Mouse (Mus musculus) neural tube, embryonic 13.5 days (tissue): ENCODE data around the gene Enpp4. TPM values are rescaled to one million over a fixed set of nuclear protein-coding genes. Genes with fewer than 3 reads are reported as not detected.

Source experiments
- ATAC-seq: fragments of 200-750 bp; cut with Nextera tagmentation; 2 replicates; pipeline ENCODE4 v1.8.0; 2017; ENCODE audit warnings: low read depth, mild to moderate bottlenecking, moderate TSS enrichment, moderate library complexity
- H3K27ac ChIP-seq: fragments of 300-500 bp; sonication (generic); replicated peaks from 2 replicates; pipeline ENCODE4 v1.5.1; 2015; ENCODE audit warnings: moderate library complexity, mild to moderate bottlenecking, inconsistent platforms
- H3K27me3 ChIP-seq: fragments of 300-500 bp; sonication (generic); 2 replicates; pipeline ENCODE4 v1.6.1; 2015; ENCODE audit warnings: mild to moderate bottlenecking, inconsistent platforms
- H3K36me3 ChIP-seq: fragments of 300-500 bp; sonication (generic); 2 replicates; pipeline ENCODE4 v1.6.1; 2015; ENCODE audit warnings: mild to moderate bottlenecking, inconsistent platforms
- H3K4me1 ChIP-seq: fragments of 300-500 bp; sonication (generic); replicated peaks from 2 replicates; pipeline ENCODE4 v1.6.1; 2015; ENCODE audit warnings: inconsistent platforms
- H3K4me2 ChIP-seq: fragments of 300-500 bp; sonication (generic); 2 replicates; pipeline ENCODE4 v1.6.1; 2015; ENCODE audit warnings: inconsistent platforms, mild to moderate bottlenecking, moderate library complexity
- H3K4me3 ChIP-seq: fragments of 300-500 bp; sonication (generic); 2 replicates; pipeline ENCODE4 v1.5.1; 2015; ENCODE audit warnings: mild to moderate bottlenecking, inconsistent platforms
- H3K9ac ChIP-seq: fragments of 300-500 bp; sonication (generic); 2 replicates; pipeline ENCODE4 v1.6.1; 2015; ENCODE audit warnings: moderate library complexity, mild to moderate bottlenecking, inconsistent platforms
- H3K9me3 ChIP-seq: fragments of 300-500 bp; sonication (generic); 2 replicates; pipeline ENCODE4 v1.6.1; 2016; ENCODE audit warnings: inconsistent platforms
- WGBS: fragments of 180-500 bp; shearing (Covaris S2); methylation state at CpG from one replicate; pipeline ENCODE4 v1.1.7; 2015; 5-methylcytosine and 5-hydroxymethylcytosine counted together
- polyA plus RNA-seq: library from polyadenylated mRNA; unstranded; fragments of >200 nt; fragmentation: Nextera tagmentation; extraction: Ambion mirVana; gene quantifications from 2 replicates; pipeline ENCODE4 v1.2.1, GENCODE M21; 2015

Enpp4 gene
- polyA plus RNA-seq, 1 experiment from 2014 or later = 5.7 TPM

- H3K4me3 ChIP-seq = no peak overlapping the region
- 89% methylated on average over 13 of the region's 13 CpGs for WGBS
Observed at GRCm38 (mm10) chr17:44129092-44129750, 23.6 kb upstream of the Enpp4 start.

GRCm38 (mm10) chr17:44121366-44122100 lies 15.9 kb upstream of the Enpp4 start:
- no peak for ATAC-seq
- H3K4me1 ChIP-seq = no peaks in the 10 kb centered on the region
- H3K27me3 ChIP-seq = no peaks in the 10 kb centered on the region
- H3K27ac ChIP-seq = no peak overlapping the region
- no peak overlapping the region for H3K4me3 ChIP-seq
- H3K9me3 ChIP-seq = no peaks in the 10 kb centered on the region
- H3K9ac ChIP-seq = no peak overlapping the region
- H3K4me2 ChIP-seq = no peak overlapping the region
- WGBS = 80% methylated on average over 12 of the region's 12 CpGs
- no peaks in the 10 kb centered on the region for H3K36me3 ChIP-seq

More at GRCm38 (mm10) chr17:44129092-44129750, 23.6 kb upstream of the Enpp4 start:
- Histone ChIP-seq H3K36me3 (no peaks in the 10 kb centered on the region), H3K27ac (no peak overlapping the region), H3K4me2 (no peak overlapping the region), H3K4me1 (no peaks in the 10 kb centered on the region), H3K9ac (no peak overlapping the region), H3K9me3 (no peaks in the 10 kb centered on the region), H3K27me3 (no peaks in the 10 kb centered on the region)
- ATAC-seq = no peak

- WGBS = 83% methylated on average over 4 of the region's 4 CpGs
- Histone ChIP-seq H3K4me3 (no peak overlapping the region), H3K36me3 (no peaks in the 10 kb centered on the region), H3K4me1 (no peaks in the 10 kb centered on the region), H3K9me3 (no peaks in the 10 kb centered on the region), H3K27ac (no peak overlapping the region), H3K9ac (no peak overlapping the region), H3K4me2 (no peak overlapping the region), H3K27me3 (no peaks in the 10 kb centered on the region)
- ATAC-seq = no peak
Observed at GRCm38 (mm10) chr17:44118231-44118630, 12.6 kb upstream of the Enpp4 start.

GRCm38 (mm10) chr17:44117721-44118120 lies 12.1 kb upstream of the Enpp4 start:
- no peak for ATAC-seq
- Histone ChIP-seq H3K4me2 (no peak overlapping the region), H3K36me3 (no peaks in the 10 kb centered on the region), H3K27ac (no peak overlapping the region), H3K27me3 (no peaks in the 10 kb centered on the region), H3K4me3 (no peak overlapping the region), H3K9ac (no peak overlapping the region), H3K4me1 (no peaks in the 10 kb centered on the region), H3K9me3 (no peaks in the 10 kb centered on the region)
- 78% methylated on average over 2 of the region's 2 CpGs for WGBS

GRCm38 (mm10) chr17:44116584-44116983 lies 11.0 kb upstream of the Enpp4 start:
- Histone ChIP-seq H3K9me3 (no peaks in the 10 kb centered on the region), H3K4me1 (no peaks in the 10 kb centered on the region), H3K27ac (no peak overlapping the region), H3K36me3 (no peaks in the 10 kb centered on the region), H3K9ac (no peak overlapping the region), H3K27me3 (no peaks in the 10 kb centered on the region), H3K4me2 (no peak overlapping the region), H3K4me3 (no peak overlapping the region)
- WGBS = 87% methylated on average over 2 of the region's 2 CpGs
- ATAC-seq = no peak

GRCm38 (mm10) chr17:44108331-44108730 lies 2.7 kb upstream of the Enpp4 start:
- no peak overlapping the region for H3K9ac ChIP-seq
- H3K4me1 ChIP-seq = peaks cover 9% of the 10 kb centered on the region
- ATAC-seq = no peak
- 72% methylated on average over 3 of the region's 3 CpGs for whole genome bisulfite sequencing
- no peaks in the 10 kb centered on the region for H3K36me3 ChIP-seq
- no peaks in the 10 kb centered on the region for H3K9me3 ChIP-seq
- H3K27ac ChIP-seq = no peak overlapping the region
- H3K27me3 ChIP-seq = no peaks in the 10 kb centered on the region; the same call in 1 of the 2 replicates
- no peak overlapping the region for H3K4me2 ChIP-seq
- no peak overlapping the region for H3K4me3 ChIP-seq

GRCm38 (mm10) chr17:44101961-44102360 lies 3.6 kb downstream of the Enpp4 start:
- H3K9ac ChIP-seq = no peak overlapping the region
- H3K4me1 ChIP-seq = peaks cover 9% of the 10 kb centered on the region
- no peaks in the 10 kb centered on the region; the same call in 1 of the 2 replicates for H3K27me3 ChIP-seq
- H3K4me2 ChIP-seq = no peak overlapping the region
- H3K27ac ChIP-seq = no peak overlapping the region
- no peak overlapping the region for H3K4me3 ChIP-seq
- no peaks in the 10 kb centered on the region for H3K9me3 ChIP-seq
- WGBS = 91% methylated on average over 10 of the region's 10 CpGs
- H3K36me3 ChIP-seq = no peaks in the 10 kb centered on the region
- ATAC-seq = no peak

GRCm38 (mm10) chr17:44100906-44101305 lies 4.7 kb downstream of the Enpp4 start:
- Histone ChIP-seq H3K9ac (no peak overlapping the region), H3K4me3 (no peak overlapping the region), H3K9me3 (no peaks in the 10 kb centered on the region), H3K27ac (no peak overlapping the region), H3K4me1 (peaks cover 9% of the 10 kb centered on the region), H3K27me3 (no peaks in the 10 kb centered on the region; the same call in 1 of the 2 replicates), H3K36me3 (no peaks in the 10 kb centered on the region), H3K4me2 (no peak overlapping the region)
- 82% methylated on average over 9 of the region's 9 CpGs for WGBS
- ATAC-seq = no peak

- Histone ChIP-seq H3K4me3 (no peak overlapping the region), H3K4me1 (peaks cover 9% of the 10 kb centered on the region), H3K27ac (no peak overlapping the region), H3K9me3 (no peaks in the 10 kb centered on the region), H3K9ac (no peak overlapping the region), H3K36me3 (no peaks in the 10 kb centered on the region), H3K4me2 (no peak overlapping the region), H3K27me3 (no peaks in the 10 kb centered on the region; the same call in 1 of the 2 replicates)
- WGBS = 77% methylated on average over 4 of the region's 4 CpGs
- no peak for ATAC-seq
Observed at GRCm38 (mm10) chr17:44100486-44100885, 5.1 kb downstream of the Enpp4 start.

GRCm38 (mm10) chr17:44091512-44091911 lies 14.1 kb downstream of the Enpp4 start:
- 36% methylated on average over 2 of the region's 2 CpGs for WGBS
- no peak overlapping the region for H3K4me2 ChIP-seq

GRCm38 (mm10) chr17:44090916-44091315 lies 14.7 kb downstream of the Enpp4 start:
- Histone ChIP-seq H3K4me1 (no peaks in the 10 kb centered on the region), H3K9me3 (no peaks in the 10 kb centered on the region), H3K27ac (no peak overlapping the region), H3K4me2 (no peak overlapping the region), H3K9ac (no peak overlapping the region), H3K27me3 (no peaks in the 10 kb centered on the region), H3K36me3 (peaks cover 17% of the 10 kb centered on the region; the same call in 1 of the 2 replicates), H3K4me3 (no peak overlapping the region)
- ATAC-seq = no peak
- WGBS = 73% methylated on average over 2 of the region's 2 CpGs

More at GRCm38 (mm10) chr17:44091512-44091911, 14.1 kb downstream of the Enpp4 start:
- no peak for ATAC-seq
- Histone ChIP-seq H3K27ac (no peak overlapping the region), H3K36me3 (peaks cover 14% of the 10 kb centered on the region; the same call in 1 of the 2 replicates), H3K4me1 (no peaks in the 10 kb centered on the region), H3K9me3 (no peaks in the 10 kb centered on the region), H3K9ac (no peak overlapping the region), H3K27me3 (no peaks in the 10 kb centered on the region), H3K4me3 (no peak overlapping the region)

- H3K27ac ChIP-seq = no peak overlapping the region
- no peak overlapping the region for H3K9ac ChIP-seq
- no peaks in the 10 kb centered on the region for H3K9me3 ChIP-seq
- H3K27me3 ChIP-seq = no peaks in the 10 kb centered on the region
- H3K4me1 ChIP-seq = peaks cover 1% of the 10 kb centered on the region; the same call in 1 of the 2 replicates
- no peak overlapping the region for H3K4me2 ChIP-seq
- 91% methylated on average over 3 of the region's 3 CpGs for WGBS
- ATAC-seq = no peak
- H3K4me3 ChIP-seq = no peak overlapping the region
- H3K36me3 ChIP-seq = peaks cover 43% of the 10 kb centered on the region
Observed at GRCm38 (mm10) chr17:44088226-44088625, 17.4 kb downstream of the Enpp4 start.
